Mouse (Mus musculus) neural tube, embryonic 11.5 days (tissue): ENCODE measurements around the gene Map2k2. TPM values are rescaled to one million over a fixed set of nuclear protein-coding genes. Genes with fewer than 3 reads are reported as not detected.
"Not testable (repeated sequence)": the region's sequence is repeated elsewhere in the genome, so short reads cannot be mapped to it uniquely, and the experiment has no call there.

Experiments
- ATAC-seq: fragments of 200-750 bp; cut with Nextera tagmentation; 2 replicates; pipeline ENCODE4 v1.8.0; 2017; ENCODE audit warnings: moderate number of reproducible peaks, mild to moderate bottlenecking, moderate TSS enrichment, moderate library complexity; ENCODE audit not compliant: insufficient read depth, low FRiP score, low TSS enrichment
- DNase-seq: peaks from one replicate; pipeline ENCODE4 v3.0.0-alpha.2; 2015; ENCODE audit warnings: low spot score
- H3K27ac ChIP-seq: fragments of 300-500 bp; sonication (generic); 2 replicates; pipeline ENCODE4 v1.5.1; 2014; ENCODE audit warnings: low read depth, mild to moderate bottlenecking, low read length
- H3K27me3 ChIP-seq: fragments of 300-500 bp; sonication (generic); 2 replicates; pipeline ENCODE4 v1.6.1; 2014; ENCODE audit warnings: mild to moderate bottlenecking, low read length, mixed read lengths; ENCODE audit not compliant: control insufficient read depth, insufficient read depth
- H3K36me3 ChIP-seq: fragments of 300-500 bp; sonication (generic); 2 replicates; pipeline ENCODE4 v1.6.1; 2014; ENCODE audit warnings: mild to moderate bottlenecking, low read length, moderate library complexity, mixed read lengths; ENCODE audit not compliant: control insufficient read depth, insufficient read depth
- H3K4me1 ChIP-seq: fragments of 300-500 bp; sonication (generic); 2 replicates; pipeline ENCODE4 v1.6.1; 2014; ENCODE audit warnings: low read length, mixed read lengths; ENCODE audit not compliant: control insufficient read depth, insufficient read depth
- H3K4me2 ChIP-seq: fragments of 300-500 bp; sonication (generic); 2 replicates; pipeline ENCODE4 v1.6.1; 2014; ENCODE audit warnings: low read depth, mild to moderate bottlenecking, moderate library complexity
- H3K4me3 ChIP-seq: fragments of 300-500 bp; sonication (generic); 2 replicates; pipeline ENCODE4 v1.5.1; 2014; ENCODE audit warnings: low read depth, low read length
- H3K9ac ChIP-seq: fragments of 300-500 bp; sonication (generic); 2 replicates; pipeline ENCODE4 v1.6.1; 2014; ENCODE audit warnings: mild to moderate bottlenecking, low read length
- H3K9me3 ChIP-seq: fragments of 300-500 bp; sonication (generic); 2 replicates; pipeline ENCODE4 v1.6.1; 2016; ENCODE audit warnings: low read length; ENCODE audit not compliant: control insufficient read depth
- WGBS: fragments of 180-500 bp; shearing (Covaris S2); extraction: QIAGEN DNeasy Blood & Tissue Kit; methylation state at CpG from one replicate; pipeline ENCODE4 v1.1.7; 2014; 5-methylcytosine and 5-hydroxymethylcytosine counted together
- polyA plus RNA-seq: library from polyadenylated mRNA; unstranded; fragments of >200 nt; fragmentation: Nextera tagmentation; extraction: Ambion mirVana; gene quantifications from 2 replicates; pipeline ENCODE4 v1.2.1, GENCODE M21; 2014

Map2k2 gene
- polyA plus RNA-seq, 1 experiment from 2014 or later = 240 TPM

DNA sequence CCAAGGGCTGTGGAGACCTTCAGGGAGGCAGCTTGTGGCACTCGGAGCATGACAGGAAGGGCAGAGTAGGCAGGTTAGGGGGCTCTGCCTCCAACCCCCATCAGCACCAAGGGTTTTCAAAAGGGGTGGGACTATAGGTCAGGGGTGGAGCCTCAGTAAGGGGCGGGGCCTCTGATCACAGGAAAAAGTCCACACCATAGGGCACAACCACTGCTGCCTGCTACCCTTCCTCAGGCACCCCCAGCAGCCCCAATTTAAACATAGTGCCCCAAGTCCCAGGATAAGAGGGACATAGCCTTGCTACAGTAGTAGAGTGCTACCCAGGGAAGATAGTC lies 56.6 kb downstream of the Map2k2 start:
- peak overlapping the region; percentile 21; the same call in 1 of the 2 replicates for H3K4me2 ChIP-seq
- WGBS = 64% methylated on average over 2 of the region's 2 CpGs
- ATAC-seq = peak; percentile 15; the same call in 1 of the 2 replicates
- no peak overlapping the region; the same call in 1 of the 2 replicates for H3K9ac ChIP-seq
- peak overlapping the region; percentile 85 for H3K27ac ChIP-seq
- H3K4me1 ChIP-seq = peaks cover 17% of the 10 kb centered on the region
- no peaks in the 10 kb centered on the region for H3K27me3 ChIP-seq
- no peak for DNase-seq
- no peak overlapping the region for H3K4me3 ChIP-seq
- H3K36me3 ChIP-seq = peaks cover 16% of the 10 kb centered on the region
- H3K9me3 ChIP-seq = no peaks in the 10 kb centered on the region

- no peak for DNase-seq
- H3K9me3 ChIP-seq = no peaks in the 10 kb centered on the region
- H3K27ac ChIP-seq = no peak overlapping the region
- H3K4me3 ChIP-seq = no peak overlapping the region
- WGBS = 61% methylated on average over 8 of the region's 8 CpGs
- H3K9ac ChIP-seq = no peak overlapping the region
- H3K4me1 ChIP-seq = peaks cover 24% of the 10 kb centered on the region
- H3K4me2 ChIP-seq = no peak overlapping the region; the same call in 1 of the 2 replicates
- peaks cover 6% of the 10 kb centered on the region for H3K36me3 ChIP-seq
- no peaks in the 10 kb centered on the region for H3K27me3 ChIP-seq
- no peak for ATAC-seq
Measured at GRCm38 (mm10) chr10:81165118-81165517, 59.4 kb downstream of the Map2k2 start.

GRCm38 (mm10) chr10:81167200-81168086 lies 61.7 kb downstream of the Map2k2 start, which contains the start of gene Pias4:
Gene Pias4, minus strand, starts transcription at chr10:81167923.
- ATAC-seq = peak; percentile 83
- under 1% methylated on average over 53 of the region's 64 CpGs for WGBS
- Histone ChIP-seq H3K4me1 (peaks cover 20% of the 10 kb centered on the region), H3K27me3 (no peaks in the 10 kb centered on the region), H3K36me3 (peaks cover 4% of the 10 kb centered on the region; the same call in 1 of the 2 replicates), H3K4me2 (peak within 1 kb of the TSS; percentile 91), H3K4me3 (peak within 1 kb of the TSS; percentile 96), H3K9me3 (no peaks in the 10 kb centered on the region), H3K27ac (peak within 1 kb of the TSS; percentile 64), H3K9ac (peak within 1 kb of the TSS; percentile 78)
- DNase-seq = peak; percentile 100

- no peaks in the 10 kb centered on the region for H3K9me3 ChIP-seq
- H3K4me1 ChIP-seq = peaks cover 17% of the 10 kb centered on the region
- H3K27me3 ChIP-seq = no peaks in the 10 kb centered on the region
- 14% methylated on average over 5 of the region's 5 CpGs for WGBS
- H3K36me3 ChIP-seq = peaks cover 4% of the 10 kb centered on the region; the same call in 1 of the 2 replicates
- peak overlapping the region; percentile 41; the same call in 1 of the 2 replicates for H3K9ac ChIP-seq
- DNase-seq (no peak), ATAC-seq (peak; percentile 74)
- peak overlapping the region; percentile 56 for H3K27ac ChIP-seq
- peak overlapping the region; percentile 96 for H3K4me3 ChIP-seq
- H3K4me2 ChIP-seq = peak overlapping the region; percentile 53
Measured at GRCm38 (mm10) chr10:81168087-81168431, 62.3 kb downstream of the Map2k2 start.

GRCm38 (mm10) chr10:81168521-81169244 lies 63.0 kb downstream of the Map2k2 start:
- Histone ChIP-seq H3K27me3 (no peaks in the 10 kb centered on the region), H3K9me3 (no peaks in the 10 kb centered on the region), H3K4me3 (peak overlapping the region; percentile 96), H3K27ac (peak overlapping the region; percentile 56), H3K9ac (peak overlapping the region; percentile 45), H3K4me1 (peaks cover 19% of the 10 kb centered on the region), H3K4me2 (peak overlapping the region; percentile 53), H3K36me3 (peaks cover 4% of the 10 kb centered on the region; the same call in 1 of the 2 replicates)
- ATAC-seq = peak; percentile 43; the same call in 1 of the 2 replicates
- DNase-seq = peak; percentile 80
- 5% methylated on average over 29 of the region's 29 CpGs for WGBS

DNA sequence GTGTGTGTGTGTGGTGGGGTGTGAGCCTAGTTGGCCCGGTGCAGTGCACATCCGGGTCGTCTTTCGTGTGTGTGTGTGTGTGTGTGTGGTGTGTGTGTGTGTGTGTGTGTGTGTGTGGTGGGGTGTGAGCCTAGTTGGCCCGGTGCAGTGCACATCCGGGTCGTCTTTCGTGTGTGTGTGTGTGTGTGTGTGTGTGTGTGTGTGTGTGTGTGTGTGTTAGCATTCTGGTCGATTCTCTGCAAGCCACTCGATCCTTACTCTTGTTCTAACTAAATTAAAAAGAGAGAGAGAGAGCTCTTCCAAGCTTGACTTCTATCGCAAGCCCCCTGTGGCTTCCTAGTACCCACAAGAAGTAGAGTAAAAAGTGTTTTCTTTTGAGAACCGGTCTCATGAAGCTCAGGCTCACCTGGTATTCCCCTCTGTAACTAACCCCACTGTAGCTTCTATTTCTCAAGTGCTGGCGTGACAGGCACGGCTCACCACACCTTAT lies 63.7 kb downstream of the Map2k2 start:
- not testable (repeated sequence) for H3K4me3 ChIP-seq, H3K9me3 ChIP-seq, H3K27me3 ChIP-seq, DNase-seq, ATAC-seq, H3K4me2 ChIP-seq, H3K36me3 ChIP-seq, H3K9ac ChIP-seq, H3K27ac ChIP-seq
- 69% methylated on average over 6 of the region's 14 CpGs for WGBS
- H3K4me1 ChIP-seq = peaks cover 19% of the 10 kb centered on the region

DNA sequence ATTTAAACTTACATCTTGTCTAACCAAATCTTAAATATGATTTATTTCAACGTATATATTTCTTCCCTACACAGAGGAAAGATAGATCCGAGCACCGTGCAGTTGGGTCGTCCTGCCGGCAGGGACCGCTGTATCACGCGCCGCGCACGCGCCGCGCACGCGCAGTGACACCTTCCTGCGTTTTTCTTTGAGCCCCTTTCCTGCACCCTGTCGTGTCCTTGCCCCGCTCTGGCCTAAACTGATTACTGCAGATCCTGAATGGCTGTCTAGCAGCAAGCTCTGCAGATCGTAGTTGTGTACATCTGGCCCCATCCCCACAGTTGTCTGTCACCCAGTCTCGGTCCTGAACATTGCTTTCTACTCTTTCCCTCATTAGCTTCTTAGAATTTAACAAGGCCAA lies 67.4 kb downstream of the Map2k2 start:
- Histone ChIP-seq H3K27ac (peak overlapping the region; percentile 73), H3K9ac (peak overlapping the region; percentile 20; the same call in 1 of the 2 replicates), H3K4me2 (peak overlapping the region; percentile 21), H3K27me3 (no peaks in the 10 kb centered on the region), H3K4me3 (no peak overlapping the region), H3K36me3 (peaks cover 6% of the 10 kb centered on the region), H3K4me1 (peaks cover 20% of the 10 kb centered on the region), H3K9me3 (no peaks in the 10 kb centered on the region)
- 8% methylated on average over 21 of the region's 21 CpGs for WGBS
- ATAC-seq (no peak), DNase-seq (peak; percentile 91)

DNA sequence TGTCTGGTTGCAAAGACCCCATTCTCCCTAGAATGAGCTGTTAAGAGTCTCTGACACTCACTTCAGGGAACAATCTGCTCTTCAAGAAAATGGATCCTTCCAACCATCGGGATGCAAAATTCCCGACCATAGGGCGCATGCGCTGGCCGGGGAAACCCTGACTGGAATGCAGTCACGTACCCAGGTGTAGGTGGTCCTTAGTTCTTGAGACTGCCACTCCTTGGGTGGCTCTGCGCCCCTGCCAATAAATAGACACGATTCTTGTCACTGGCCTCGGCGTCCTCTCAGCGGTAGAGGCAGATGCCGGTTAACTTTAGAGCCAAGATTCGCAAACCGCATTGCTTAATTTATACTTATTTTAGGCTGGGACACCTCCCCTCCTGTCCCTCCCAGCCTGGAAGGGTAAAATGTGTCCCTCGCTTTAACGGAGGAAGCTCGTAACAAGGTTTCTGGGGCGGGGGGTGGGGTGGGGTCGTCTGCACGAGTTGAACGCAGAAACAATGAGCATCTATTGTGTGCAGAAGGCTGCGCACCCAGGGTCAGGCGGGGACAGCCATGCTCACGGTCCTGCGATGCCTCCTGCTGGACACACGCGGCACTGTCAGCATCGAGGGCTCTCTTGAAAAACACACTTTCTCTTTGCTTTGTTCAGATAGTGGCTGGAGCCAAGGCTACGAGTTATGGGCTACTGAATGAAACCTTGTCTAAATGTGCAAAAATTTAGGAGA lies 69.1 kb downstream of the Map2k2 start:
- no peaks in the 10 kb centered on the region for H3K9me3 ChIP-seq
- H3K4me2 ChIP-seq = peak overlapping the region; percentile 63
- ATAC-seq (peak; percentile 65), DNase-seq (peak; percentile 93)
- H3K9ac ChIP-seq = peak overlapping the region; percentile 74
- no peaks in the 10 kb centered on the region for H3K27me3 ChIP-seq
- H3K4me3 ChIP-seq = peak overlapping the region; percentile 34
- H3K27ac ChIP-seq = peak overlapping the region; percentile 85
- peaks cover 20% of the 10 kb centered on the region for H3K36me3 ChIP-seq
- peaks cover 13% of the 10 kb centered on the region for H3K4me1 ChIP-seq
- 1% methylated on average over 29 of the region's 29 CpGs for WGBS
